Mouse (Mus musculus) erythroblast, adult 5-6 weeks (primary cell): ENCODE data around the gene Cd3g. TPM values are rescaled to one million over a fixed set of nuclear protein-coding genes. Genes with fewer than 3 reads are reported as not detected.
A peak's percentile ranks its signal among the peaks of the same experiment; 100 is the strongest.

ENCODE experiments used
- ATAC-seq: replicated peaks from 2 replicates; pipeline ENCODE4 v1.8.0; 2016; ENCODE audit warnings: moderate number of reproducible peaks, mild to moderate bottlenecking, moderate TSS enrichment, inconsistent platforms; ENCODE audit not compliant: poor library complexity, low FRiP score, severe bottlenecking
- total RNA-seq, 2 experiments: library from RNA; stranded (forward) in 1 of 2; stranded (reverse) in 1 of 2; fragments of 150-400 nt in 1 of 2; fragments of 200-764, 138-1000 nt in 1 of 2; gene quantifications; 2 replicates each; pipeline versions ENCODE4 v1.2.3 to v1.2.4; 2015 to 2017; ENCODE audit warnings: low replicate concordance in 2 of 2

Gene Cd3g
- total RNA-seq (2015; ENCODE audit: low replicate concordance) (6.9 TPM in 1 of 2 replicates, not detected in the other), total RNA-seq (2017; ENCODE audit: low replicate concordance) (0.98 and 6.6 TPM in 2 replicates)

GRCm38 (mm10) chr9:44980242-44980641, at the start of gene Cd3g:
Gene Cd3g, minus strand, starts transcription at chr9:44980431.
- no peak for ATAC-seq

DNA sequence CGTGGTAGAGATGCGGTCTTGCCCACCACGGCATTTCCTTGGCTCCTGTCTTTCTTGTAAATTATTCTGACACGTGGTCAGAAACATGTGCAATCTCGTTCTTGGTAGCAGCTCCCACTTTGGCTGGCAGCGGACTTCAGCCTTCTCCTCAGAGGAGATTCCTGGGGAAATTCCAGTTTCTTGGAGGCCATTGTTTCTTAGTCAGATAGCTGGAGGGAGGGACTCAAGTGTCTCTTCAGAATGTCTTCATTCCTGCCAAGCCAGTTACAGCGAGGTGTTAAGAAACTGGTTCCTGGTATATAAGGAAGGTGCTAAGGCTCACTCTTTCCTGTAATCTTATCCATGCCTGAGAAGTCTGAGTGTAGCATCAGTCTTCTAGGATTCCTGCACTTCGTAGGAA, 47.1 kb upstream of the Cd3g start:
- ATAC-seq, result no peak

DNA sequence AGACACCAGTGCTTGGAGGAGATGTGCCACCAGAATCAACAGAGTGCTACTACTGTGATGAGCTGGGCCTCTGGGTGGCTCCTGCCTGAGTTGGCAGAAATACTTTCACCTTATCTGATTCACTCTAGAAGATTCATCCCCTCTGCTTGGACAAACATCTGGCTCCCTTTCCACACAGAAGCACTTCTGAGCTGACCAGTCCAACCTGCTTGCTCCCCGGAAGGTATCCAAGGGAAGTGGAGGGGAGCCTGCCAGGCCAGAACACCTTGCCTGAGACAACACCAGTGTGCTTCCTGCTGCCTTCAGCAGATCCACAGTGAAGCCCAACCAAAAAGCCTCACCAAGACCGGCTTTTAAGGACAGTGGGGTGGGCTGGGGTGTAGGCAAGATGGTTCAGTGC, 44.0 kb upstream of the Cd3g start:
- no peak for ATAC-seq

GRCm38 (mm10) chr9:45023638-45024037, 43.4 kb upstream of the Cd3g start:
- ATAC-seq, result no peak

GRCm38 (mm10) chr9:45022800-45023199, 42.6 kb upstream of the Cd3g start:
- ATAC-seq, result 0 out of 2 replicates have a peak, but pooled peaks have one; percentile 76

GRCm38 (mm10) chr9:45018031-45018430, 37.8 kb upstream of the Cd3g start:
- ATAC-seq, result no peak

- no peak for ATAC-seq
Measured at GRCm38 (mm10) chr9:45015841-45016240, 35.6 kb upstream of the Cd3g start.

GRCm38 (mm10) chr9:45014879-45015278, 34.6 kb upstream of the Cd3g start:
- no peak for ATAC-seq

DNA sequence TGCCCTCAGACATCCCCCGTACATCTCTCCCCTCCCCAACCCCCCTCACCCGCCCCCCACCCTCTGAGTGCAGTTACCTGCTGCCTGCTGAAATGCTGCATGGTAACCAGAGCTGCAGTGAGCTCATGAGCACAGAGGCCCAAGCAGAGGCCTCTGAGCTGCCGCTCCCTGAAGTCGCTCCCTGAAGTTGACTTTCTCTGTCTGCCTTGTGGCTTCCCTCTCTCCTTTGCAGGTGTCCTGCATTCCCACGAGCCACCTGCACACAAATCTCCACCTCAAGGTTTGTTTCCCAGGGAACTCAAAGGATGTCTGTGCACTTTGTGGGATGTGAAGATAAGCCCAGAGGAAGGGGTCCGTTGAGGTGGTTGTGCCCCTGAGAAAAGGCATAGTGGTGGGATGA, 31.1 kb upstream of the Cd3g start:
- ATAC-seq, result no peak

DNA sequence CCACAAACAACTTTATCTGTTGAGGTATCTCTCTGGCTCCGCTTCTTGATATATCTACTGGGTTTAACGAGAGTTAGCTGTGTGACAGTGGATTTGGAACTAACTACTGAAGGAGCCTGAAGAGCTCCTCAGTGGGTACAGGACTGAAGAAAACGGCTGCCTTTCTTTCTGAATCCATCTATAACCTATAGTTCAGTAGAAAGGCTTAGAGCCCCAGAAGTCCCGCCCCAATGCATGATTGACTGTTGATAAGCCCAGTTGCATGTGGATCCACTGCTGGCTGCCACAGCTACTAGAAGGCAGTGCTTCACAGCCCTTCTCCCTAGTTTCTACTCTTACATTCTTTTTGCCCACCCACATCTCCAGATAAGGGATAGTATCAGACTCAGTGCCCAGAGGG, 30.2 kb upstream of the Cd3g start:
- ATAC-seq, result no peak

- no peak for ATAC-seq
Measured at GRCm38 (mm10) chr9:45009180-45010078, 29.2 kb upstream of the Cd3g start, which contains the start of gene Cd3e. Gene Cd3e, minus strand, starts transcription at chr9:45009627.

DNA sequence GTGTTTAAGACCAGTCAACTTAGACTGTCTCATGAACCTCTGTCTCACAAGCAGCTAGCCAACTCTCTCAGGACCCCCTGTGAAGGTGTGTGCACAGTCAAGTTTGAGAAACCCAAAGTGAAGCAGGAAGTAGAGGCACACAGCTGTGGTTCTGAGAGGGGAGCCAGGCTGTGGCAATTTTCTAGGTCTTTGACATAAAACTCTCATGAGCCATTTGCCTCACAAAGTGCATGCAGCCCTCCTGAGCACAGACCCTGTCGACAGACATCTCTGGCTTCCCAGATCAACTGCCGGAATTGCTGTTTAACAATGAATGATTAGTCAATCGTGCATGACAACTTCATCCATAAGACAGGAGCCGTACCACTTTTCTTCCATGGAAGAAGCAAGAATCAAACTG, 28.1 kb upstream of the Cd3g start:
- ATAC-seq, result no peak

DNA sequence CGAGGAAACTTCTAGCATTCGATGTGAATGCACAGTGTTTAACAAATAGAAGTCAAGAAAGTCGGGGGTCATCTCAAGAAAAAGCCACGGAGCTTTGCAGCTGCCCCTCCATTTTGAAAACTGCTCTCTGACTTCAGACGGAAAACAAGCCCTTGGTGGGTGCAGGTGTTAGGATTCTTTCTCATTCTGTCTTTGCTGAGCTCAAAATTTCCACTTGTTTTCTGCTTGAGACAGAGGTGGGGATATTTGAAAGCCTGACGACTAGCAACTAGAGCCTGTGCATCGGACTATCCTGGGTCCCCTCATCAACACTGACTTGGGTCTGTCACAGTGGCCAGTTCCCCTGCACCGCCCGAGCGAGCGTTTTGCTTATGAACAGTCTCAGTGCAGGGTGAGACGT, 27.2 kb upstream of the Cd3g start:
- ATAC-seq, result no peak

GRCm38 (mm10) chr9:45000249-45000648, 20.0 kb upstream of the Cd3g start:
- no peak for ATAC-seq

DNA sequence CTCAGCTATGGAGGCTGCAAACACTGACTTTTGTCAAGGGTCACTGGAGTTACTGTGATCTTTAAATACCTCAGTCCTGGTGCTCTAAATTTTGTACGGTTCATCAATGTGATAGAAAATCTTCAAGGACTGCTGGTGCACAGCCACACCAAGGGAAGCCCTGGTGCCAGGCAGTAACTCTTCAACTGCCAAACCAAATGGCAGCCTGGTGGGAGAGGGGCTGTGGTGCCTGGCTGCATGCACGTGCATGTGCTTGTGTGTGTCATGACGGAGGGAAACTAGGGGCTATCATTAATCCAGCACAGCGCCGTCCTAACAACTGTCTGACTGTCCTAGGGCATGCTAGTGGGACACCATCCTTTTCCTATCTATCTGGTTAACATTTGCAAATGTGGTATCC, 19.5 kb upstream of the Cd3g start:
- ATAC-seq, result no peak

DNA sequence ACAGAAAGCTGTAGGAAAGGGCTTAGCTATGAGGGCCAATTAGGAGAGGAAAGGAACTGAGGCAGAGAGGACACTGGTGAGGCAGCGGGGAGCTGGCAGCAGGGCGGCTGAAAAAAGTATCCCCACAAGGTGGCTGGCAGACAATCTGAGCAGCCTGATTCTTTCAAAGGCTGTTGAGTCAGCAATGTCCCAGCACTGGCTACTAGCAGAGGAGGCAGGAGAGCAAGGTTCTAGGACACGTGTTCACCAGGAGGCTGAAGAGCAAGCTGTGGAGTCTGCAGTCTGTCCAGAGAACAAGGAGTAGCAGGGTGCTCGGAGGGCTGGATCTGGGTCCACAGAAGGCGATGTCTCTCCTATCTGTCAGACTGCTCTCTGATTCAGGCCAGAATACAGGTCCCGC, 18.9 kb upstream of the Cd3g start:
- ATAC-seq, result no peak

DNA sequence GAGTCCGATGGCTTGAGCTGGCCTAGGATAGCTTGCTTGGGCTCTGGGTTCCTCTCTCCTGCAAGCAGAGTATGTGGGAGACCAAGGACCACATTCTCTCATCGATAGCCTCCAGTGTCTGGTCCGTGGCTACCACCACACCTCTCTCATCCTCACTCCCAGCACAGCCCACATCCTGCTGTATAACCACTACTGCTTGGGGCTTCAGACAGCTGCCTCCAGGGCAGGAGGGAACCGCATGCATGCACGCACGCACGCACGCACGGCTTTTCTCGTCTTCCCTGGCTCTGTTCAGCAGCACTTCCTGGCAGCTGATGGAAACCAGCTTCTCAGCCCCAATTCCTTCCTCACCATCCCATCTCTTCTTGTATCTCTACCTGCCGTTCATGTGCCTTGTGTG, 17.9 kb upstream of the Cd3g start:
- no peak for ATAC-seq

DNA sequence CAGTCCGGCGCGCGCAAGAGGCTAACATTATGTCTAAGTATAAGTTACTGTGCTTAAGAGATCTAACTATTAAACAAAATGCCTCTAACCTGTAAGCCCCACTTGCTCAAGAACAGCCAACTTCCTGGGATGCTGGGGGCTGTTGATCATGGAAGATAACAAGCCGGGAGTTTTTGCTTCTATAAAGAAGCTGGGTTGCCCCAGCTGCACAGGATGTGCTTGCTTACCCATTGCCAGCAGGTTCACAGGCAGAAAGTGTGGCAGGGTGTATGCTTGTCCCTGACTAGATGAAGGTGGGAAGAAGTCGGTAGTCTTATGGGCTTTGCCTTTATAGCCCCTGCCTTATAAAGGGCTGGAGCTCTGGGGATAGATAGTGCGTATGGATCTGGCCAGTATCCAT, 16.4 kb upstream of the Cd3g start:
- no peak for ATAC-seq

DNA sequence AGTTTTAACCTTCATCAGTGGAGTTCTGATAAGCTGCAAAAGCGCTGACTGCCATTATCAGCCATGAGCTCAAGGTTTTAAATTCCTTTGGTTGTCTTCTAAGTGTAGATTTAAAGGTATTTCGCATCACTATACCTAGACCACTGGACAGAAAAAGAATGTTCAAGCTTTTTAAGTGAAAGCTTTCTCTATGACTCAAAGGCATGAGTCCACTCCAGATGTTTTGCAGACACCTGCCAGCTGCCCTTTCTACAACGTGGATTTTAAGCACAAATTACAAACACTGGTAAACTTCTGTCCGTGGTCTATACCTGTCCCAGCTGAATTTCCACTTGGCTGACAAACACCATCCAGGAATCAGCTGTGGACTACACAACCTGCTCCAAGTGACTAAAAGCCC, 14.7 kb upstream of the Cd3g start:
- no peak for ATAC-seq

GRCm38 (mm10) chr9:44993268-44993667, 13.0 kb upstream of the Cd3g start:
- ATAC-seq, result no peak

DNA sequence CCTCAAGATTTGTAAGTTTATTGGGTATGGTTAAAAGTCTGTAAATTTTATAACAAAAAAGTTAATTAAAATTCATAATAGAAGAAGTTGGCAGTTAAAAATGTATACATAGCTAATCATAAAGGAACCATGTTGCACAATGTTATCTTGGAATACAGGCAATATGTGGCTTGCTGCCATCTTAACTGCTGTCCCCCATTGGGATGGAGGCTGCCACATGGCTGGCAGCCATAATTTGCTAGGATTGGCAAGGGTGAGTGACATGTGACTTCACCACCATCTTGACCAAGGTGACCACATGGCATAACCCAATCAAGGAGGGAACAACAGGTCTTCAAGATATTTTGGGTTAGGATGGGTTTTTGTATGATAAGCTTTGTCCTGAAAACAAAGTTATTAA, 12.0 kb upstream of the Cd3g start:
- no peak for ATAC-seq

DNA sequence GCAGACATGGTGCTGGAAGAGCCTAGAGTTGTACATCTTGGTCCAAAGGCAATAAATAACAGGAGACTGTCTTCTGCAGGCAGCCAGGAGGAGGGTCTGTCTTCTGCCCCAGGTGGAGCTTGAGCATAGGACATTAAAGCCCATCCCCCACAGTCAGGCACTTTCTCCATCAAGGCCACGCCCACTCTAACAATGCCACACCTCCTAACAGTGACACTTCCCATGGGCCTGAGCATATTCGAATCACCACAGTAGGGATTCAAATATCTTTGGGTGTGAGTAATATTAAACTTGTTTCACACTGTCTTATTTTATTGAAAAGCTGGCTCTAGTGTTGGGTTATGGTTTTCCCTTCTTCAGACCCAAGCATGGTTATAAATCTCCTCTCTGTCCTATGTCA, 11.6 kb upstream of the Cd3g start:
- no peak for ATAC-seq
